Mouse (Mus musculus) heart, embryonic 16.5 days (tissue): Measurements from ENCODE around the gene Rnls. TPM values are rescaled to one million over a fixed set of nuclear protein-coding genes. Genes with fewer than 3 reads are reported as not detected.
"Not testable (repeated sequence)": the region's sequence is repeated elsewhere in the genome, so short reads cannot be mapped to it uniquely, and the experiment has no call there.

Source experiments
- ATAC-seq: fragments of 200-750 bp; cut with Nextera tagmentation; replicated peaks from 2 replicates; pipeline ENCODE4 v1.8.0; 2017; ENCODE audit warnings: moderate number of reproducible peaks; ENCODE audit not compliant: insufficient read depth, low FRiP score; ENCODE audit errors: extremely low read depth
- H3K27ac ChIP-seq: fragments of 300-500 bp; sonication (generic); 2 replicates; pipeline ENCODE4 v1.5.1; 2014; ENCODE audit warnings: mild to moderate bottlenecking, low read length, control low read depth, moderate library complexity
- H3K27me3 ChIP-seq: fragments of 300-500 bp; sonication (generic); 2 replicates; pipeline ENCODE4 v1.6.1; 2014; ENCODE audit warnings: low read length, mixed read lengths; ENCODE audit not compliant: control insufficient read depth, insufficient read depth
- H3K36me3 ChIP-seq: fragments of 300-500 bp; sonication (generic); 2 replicates; pipeline ENCODE4 v1.6.1; 2014; ENCODE audit not compliant: control insufficient read depth, insufficient read depth
- H3K4me1 ChIP-seq: fragments of 300-500 bp; sonication (generic); 2 replicates; pipeline ENCODE4 v1.6.1; 2014; ENCODE audit warnings: low read length, mixed read lengths; ENCODE audit not compliant: control insufficient read depth, insufficient read depth
- H3K4me2 ChIP-seq: fragments of 300-500 bp; sonication (generic); 2 replicates; pipeline ENCODE4 v1.6.1; 2014; ENCODE audit warnings: low read depth, mild to moderate bottlenecking, control low read depth, low read length
- H3K4me3 ChIP-seq: fragments of 300-500 bp; sonication (generic); 2 replicates; pipeline ENCODE4 v1.5.1; 2014; ENCODE audit warnings: mild to moderate bottlenecking, control low read depth, low read length
- H3K9ac ChIP-seq: fragments of 300-500 bp; sonication (generic); 2 replicates; pipeline ENCODE4 v1.6.1; 2014; ENCODE audit warnings: low read length, control low read depth
- H3K9me3 ChIP-seq: fragments of 300-500 bp; sonication (generic); replicated peaks from 2 replicates; pipeline ENCODE4 v1.6.1; 2016; ENCODE audit warnings: low read length; ENCODE audit not compliant: control insufficient read depth
- WGBS: fragments of 180-500 bp; shearing (Covaris S2); extraction: QIAGEN DNeasy Blood & Tissue Kit; methylation state at CpG from one replicate; pipeline ENCODE4 v1.1.7; 2014; 5-methylcytosine and 5-hydroxymethylcytosine counted together
- polyA plus RNA-seq: library from polyadenylated mRNA; unstranded; fragments of >200 nt; fragmentation: Nextera tagmentation; extraction: Ambion mirVana; gene quantifications from 2 replicates; pipeline ENCODE4 v1.2.1, GENCODE M21; 2015

The Rnls gene
- 11.2 and 12.2 TPM in 2 replicates for polyA plus RNA-seq

DNA sequence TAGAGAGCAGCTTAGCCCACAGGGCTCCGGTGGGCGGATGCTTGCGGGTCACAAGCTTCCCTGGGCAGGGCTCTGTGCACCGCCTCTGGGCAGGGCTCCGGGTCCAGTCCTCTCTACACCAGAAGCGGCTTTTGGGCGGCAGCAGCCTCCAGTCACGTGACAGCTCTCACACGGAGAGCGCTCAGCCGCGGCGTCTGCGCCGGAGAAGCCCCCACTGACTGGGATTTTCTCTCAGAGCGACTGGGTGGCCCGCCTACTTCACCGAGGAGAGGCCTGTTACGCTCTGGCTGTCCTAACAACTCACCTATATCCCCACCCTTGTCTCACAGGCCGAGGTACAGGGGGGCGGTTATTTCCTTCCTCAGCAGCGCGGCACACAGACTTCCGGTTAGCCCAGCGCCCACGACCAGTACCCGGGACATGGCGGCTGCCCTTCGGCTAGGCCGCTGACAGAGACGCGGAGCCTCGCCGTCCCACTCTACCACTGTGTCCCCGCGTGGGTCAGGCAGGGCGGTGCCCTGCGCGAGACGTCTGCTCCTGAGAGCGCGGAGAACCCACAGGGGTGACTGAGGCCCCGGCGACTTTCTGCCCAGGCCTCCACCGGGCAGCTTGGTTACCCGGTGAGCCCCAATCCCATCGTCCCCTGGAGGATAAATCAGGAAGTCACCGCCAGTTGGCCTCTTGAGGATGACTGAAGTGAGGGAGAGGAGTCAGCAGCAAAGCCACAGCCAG, at the start of gene Rnls:
TSS of gene Rnls (minus strand) at position 645 of the 732 bp plus-strand sequence.
- Histone ChIP-seq H3K9me3 (no peaks in the 10 kb centered on the region), H3K27me3 (no peaks in the 10 kb centered on the region), H3K4me3 (peak within 1 kb of the TSS; percentile 79), H3K4me2 (peak within 1 kb of the TSS; percentile 77), H3K4me1 (no peaks in the 10 kb centered on the region), H3K9ac (peak within 1 kb of the TSS; percentile 97), H3K36me3 (no peaks in the 10 kb centered on the region), H3K27ac (peak within 1 kb of the TSS; percentile 95)
- peak; percentile 98 for ATAC-seq
- WGBS: 2% methylated on average over 48 of the region's 48 CpGs

DNA sequence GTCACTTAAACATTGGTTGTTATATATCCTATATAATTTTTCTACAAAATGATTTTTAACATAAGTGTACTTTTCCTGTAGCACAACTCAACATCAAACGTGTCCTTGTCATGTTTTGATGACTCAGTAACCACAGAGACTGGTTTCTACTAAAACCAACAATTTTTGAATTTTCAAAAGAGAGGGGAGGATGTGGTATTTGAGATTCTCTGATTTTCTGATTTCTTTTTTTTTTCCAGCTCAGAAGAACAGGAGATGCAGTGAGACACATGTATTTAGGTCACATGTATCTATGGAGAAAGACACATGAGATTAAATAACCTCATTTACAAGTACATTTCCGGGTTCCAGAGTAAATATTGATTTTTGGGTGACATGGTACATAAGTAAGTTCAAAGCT, 37.4 kb upstream of the Rnls start:
- 38% methylated on average over 2 of the region's 2 CpGs for WGBS
- H3K4me3 ChIP-seq: no peak overlapping the region
- no peaks in the 10 kb centered on the region for H3K27me3 ChIP-seq
- no peak overlapping the region for H3K27ac ChIP-seq
- no peaks in the 10 kb centered on the region for H3K4me1 ChIP-seq
- H3K36me3 ChIP-seq: no peaks in the 10 kb centered on the region
- no peak overlapping the region for H3K4me2 ChIP-seq
- H3K9ac ChIP-seq: no peak overlapping the region
- no peaks in the 10 kb centered on the region for H3K9me3 ChIP-seq
- no peak for ATAC-seq

DNA sequence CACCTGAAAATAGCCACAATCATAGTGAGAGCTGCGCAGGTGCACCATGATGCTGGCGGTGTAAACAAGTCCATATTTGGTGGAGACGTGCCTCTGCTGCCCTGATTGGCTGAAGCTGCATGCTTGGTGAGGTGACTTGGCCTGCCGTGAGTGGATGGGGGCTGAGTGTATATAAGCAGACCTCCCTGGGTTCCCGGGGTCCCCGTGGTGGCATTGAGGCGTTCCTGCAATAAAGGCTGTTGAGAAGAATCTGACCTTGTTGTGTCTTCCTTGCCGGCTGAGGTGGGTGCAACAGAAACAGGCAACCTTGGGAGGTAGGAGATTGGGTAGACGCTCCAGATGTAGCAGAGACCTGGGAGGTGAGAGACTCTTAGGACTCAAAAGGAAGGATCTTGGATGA, 27.3 kb upstream of the Rnls start:
- not testable (repeated sequence) for ATAC-seq, H3K4me2 ChIP-seq, H3K9me3 ChIP-seq, H3K4me3 ChIP-seq, H3K4me1 ChIP-seq, H3K36me3 ChIP-seq, H3K27me3 ChIP-seq, H3K27ac ChIP-seq, H3K9ac ChIP-seq
- 83% methylated on average over 9 of the region's 9 CpGs for WGBS

DNA sequence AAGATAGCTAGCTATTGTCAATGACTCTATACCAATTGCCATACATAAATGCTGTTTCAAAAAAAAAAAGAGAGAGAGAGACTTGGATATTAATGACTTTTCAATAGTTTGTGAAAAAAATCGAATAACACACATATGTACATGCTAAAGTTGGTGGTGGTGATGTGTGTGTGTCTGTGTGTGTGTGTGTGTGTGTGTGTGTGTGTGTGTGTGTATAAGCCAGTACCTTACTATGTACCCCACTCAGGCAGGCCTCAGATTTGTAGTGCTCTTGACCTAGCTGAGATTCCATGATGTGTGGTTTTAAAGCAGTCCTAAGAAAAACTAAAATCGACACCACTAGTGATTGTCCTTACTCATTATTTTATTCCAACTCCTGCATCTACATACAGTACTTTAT, 11.3 kb downstream of the Rnls start:
- no peaks in the 10 kb centered on the region for H3K36me3 ChIP-seq
- H3K9me3 ChIP-seq: no peaks in the 10 kb centered on the region
- no peak overlapping the region for H3K4me3 ChIP-seq
- no peak for ATAC-seq
- no peak overlapping the region for H3K4me2 ChIP-seq
- no peak overlapping the region for H3K9ac ChIP-seq
- no peaks in the 10 kb centered on the region for H3K27me3 ChIP-seq
- WGBS: 76% methylated on average over 2 of the region's 2 CpGs
- H3K27ac ChIP-seq: no peak overlapping the region
- H3K4me1 ChIP-seq: no peaks in the 10 kb centered on the region

DNA sequence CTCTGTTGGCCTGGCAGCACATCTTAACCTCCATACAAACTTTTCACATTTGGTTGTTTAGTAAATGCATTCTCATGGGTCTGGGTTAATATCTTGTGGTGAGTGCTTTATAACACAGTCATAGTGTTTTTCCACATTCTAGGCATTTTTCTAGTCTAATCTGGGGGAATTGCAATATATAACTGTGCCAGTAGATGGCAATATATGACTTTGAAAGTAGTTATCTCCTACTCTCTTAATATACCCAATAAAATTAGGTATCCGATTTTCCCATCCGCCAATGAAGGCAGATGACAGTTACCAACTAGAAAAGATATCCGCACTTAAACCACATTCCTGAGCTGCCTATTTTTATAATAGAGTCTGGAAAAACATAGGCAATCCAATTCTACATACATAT, 11.7 kb downstream of the Rnls start:
- H3K36me3 ChIP-seq: no peaks in the 10 kb centered on the region
- H3K27me3 ChIP-seq: no peaks in the 10 kb centered on the region
- H3K4me2 ChIP-seq: no peak overlapping the region
- no peak overlapping the region for H3K27ac ChIP-seq
- no peak overlapping the region for H3K4me3 ChIP-seq
- ATAC-seq: no peak
- no peaks in the 10 kb centered on the region for H3K4me1 ChIP-seq
- 7% methylated on average over 3 of the region's 3 CpGs for WGBS
- H3K9me3 ChIP-seq: no peaks in the 10 kb centered on the region
- no peak overlapping the region for H3K9ac ChIP-seq

DNA sequence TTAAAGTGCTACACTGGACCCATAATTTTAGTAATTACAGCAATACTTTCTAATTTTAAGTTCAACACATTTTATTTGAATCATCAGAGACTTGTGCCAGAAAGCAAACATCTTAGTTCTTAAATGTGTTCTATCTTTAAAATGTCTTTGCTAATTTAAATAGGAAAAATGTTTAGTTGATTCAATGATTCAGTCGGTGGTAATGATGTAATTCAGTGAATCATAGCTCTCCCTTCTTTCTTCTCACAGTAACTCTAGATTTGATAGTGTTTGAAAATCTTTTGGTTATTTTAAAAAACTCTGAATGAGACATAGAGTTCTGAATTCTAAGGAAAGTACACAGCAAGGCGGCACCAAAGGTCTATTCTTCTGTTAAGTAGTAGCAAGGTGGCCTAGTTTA, 23.3 kb downstream of the Rnls start:
- no peak overlapping the region for H3K4me2 ChIP-seq
- no peaks in the 10 kb centered on the region for H3K36me3 ChIP-seq
- no peak for ATAC-seq
- H3K9ac ChIP-seq: no peak overlapping the region
- H3K4me1 ChIP-seq: no peaks in the 10 kb centered on the region
- no peak overlapping the region for H3K4me3 ChIP-seq
- no peaks in the 10 kb centered on the region for H3K27me3 ChIP-seq
- H3K27ac ChIP-seq: no peak overlapping the region
- 67% methylated on average over 2 of the region's 2 CpGs for WGBS
- H3K9me3 ChIP-seq: no peaks in the 10 kb centered on the region

DNA sequence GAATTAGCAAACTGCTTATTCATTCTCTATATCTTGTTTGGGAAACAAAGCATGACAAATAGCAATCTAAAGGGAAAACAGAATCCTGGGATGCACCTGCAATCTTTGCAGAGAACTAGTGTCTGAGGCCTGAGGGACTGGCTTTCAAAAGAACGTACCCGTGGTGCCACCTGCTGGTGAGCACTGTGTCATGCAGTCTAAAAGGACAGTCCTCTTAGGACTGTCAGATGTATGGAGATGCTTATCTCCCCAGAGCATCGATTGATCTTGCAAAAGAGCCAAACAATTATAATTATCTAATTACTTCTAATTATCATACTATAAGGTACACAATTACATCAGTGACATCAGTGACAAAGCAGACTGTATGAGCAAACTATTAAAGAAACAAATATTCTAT, 25.4 kb downstream of the Rnls start:
- Histone ChIP-seq H3K4me3 (no peak overlapping the region), H3K27ac (no peak overlapping the region), H3K9ac (no peak overlapping the region), H3K27me3 (no peaks in the 10 kb centered on the region), H3K4me1 (no peaks in the 10 kb centered on the region), H3K4me2 (no peak overlapping the region), H3K9me3 (no peaks in the 10 kb centered on the region), H3K36me3 (no peaks in the 10 kb centered on the region)
- ATAC-seq: no peak
- WGBS: 2% methylated on average over 3 of the region's 3 CpGs

DNA sequence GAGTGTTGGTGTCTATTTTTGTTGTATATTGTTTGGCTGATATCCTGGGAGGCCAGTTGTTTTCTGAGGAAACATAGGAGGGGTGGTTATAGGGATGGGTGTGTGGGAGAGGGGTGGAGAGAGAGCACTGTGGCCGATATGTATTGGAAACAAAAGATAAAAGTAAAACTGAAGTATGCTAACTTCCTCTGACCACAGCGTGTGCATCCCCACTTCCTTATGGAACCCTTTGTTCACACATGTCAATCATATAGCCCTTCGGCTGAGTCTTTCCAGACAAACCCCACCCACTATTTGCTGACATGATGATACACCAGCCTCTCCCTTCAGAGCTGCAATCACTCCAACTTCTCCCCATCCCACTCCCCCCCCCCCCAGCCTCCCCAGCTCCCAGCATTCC, 35.1 kb downstream of the Rnls start:
- WGBS: 46% methylated on average over 3 of the region's 3 CpGs
- no peak for ATAC-seq

DNA sequence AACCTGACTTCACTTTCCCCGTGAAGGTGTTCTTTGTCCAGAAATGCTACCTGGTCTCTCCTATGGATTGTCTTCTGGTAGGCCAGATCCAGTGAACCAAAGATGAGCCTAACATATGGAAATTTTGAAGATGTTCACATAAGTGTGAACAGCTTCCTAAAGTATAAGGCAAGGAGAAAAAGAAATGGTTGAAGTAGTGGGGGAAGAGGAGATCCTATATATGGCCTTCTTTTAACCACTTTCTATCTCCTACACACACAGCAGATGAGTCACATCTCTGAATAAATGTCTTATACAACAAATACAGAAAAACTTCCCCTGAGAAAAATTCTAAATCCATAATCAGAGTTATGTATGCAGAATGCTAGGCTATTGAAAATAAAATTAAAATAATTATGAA, 52.0 kb downstream of the Rnls start:
- no peak overlapping the region for H3K4me3 ChIP-seq
- no peak overlapping the region for H3K27ac ChIP-seq
- H3K4me2 ChIP-seq: no peak overlapping the region
- WGBS: 95% methylated on average over 1 of the region's 1 CpGs
- no peak for ATAC-seq
- H3K36me3 ChIP-seq: no peaks in the 10 kb centered on the region
- H3K9ac ChIP-seq: no peak overlapping the region
- no peaks in the 10 kb centered on the region for H3K27me3 ChIP-seq
- H3K4me1 ChIP-seq: no peaks in the 10 kb centered on the region
- no peaks in the 10 kb centered on the region for H3K9me3 ChIP-seq

More for the DNA sequence above, 35.1 kb downstream of the Rnls start:
- no peaks in the 10 kb centered on the region for H3K9me3 ChIP-seq
- no peak overlapping the region for H3K4me2 ChIP-seq
- H3K27me3 ChIP-seq: no peaks in the 10 kb centered on the region
- no peaks in the 10 kb centered on the region for H3K4me1 ChIP-seq
- H3K9ac ChIP-seq: no peak overlapping the region
- no peak overlapping the region for H3K4me3 ChIP-seq
- no peaks in the 10 kb centered on the region for H3K36me3 ChIP-seq
- H3K27ac ChIP-seq: no peak overlapping the region
